Mouse (Mus musculus) CH12.LX (cell line): ENCODE results near the gene Sept4. TPM values are rescaled to one million over a fixed set of nuclear protein-coding genes. Genes with fewer than 3 reads are reported as not detected.
A peak's percentile ranks its signal among the peaks of the same experiment; 100 is the strongest.

Experiments
- DNase-seq: peaks from one replicate; pipeline ENCODE4 v3.0.0-alpha.2; 2013; ENCODE audit errors: extremely low read depth
- H3K27ac ChIP-seq: 2 replicates; pipeline ENCODE4 v1.5.1; 2012; ENCODE audit warnings: low read depth, mild to moderate bottlenecking, control low read depth, moderate library complexity; ENCODE audit not compliant: insufficient read depth
- H3K27me3 ChIP-seq: replicated peaks from 2 replicates; pipeline ENCODE3; 2012; ENCODE audit warnings: inconsistent platforms
- H3K36me3 ChIP-seq, 2 experiments: replicated peaks in 1 of 2; 2 replicates each; pipeline versions ENCODE3 to v1.6.1; 2012; ENCODE audit warnings: inconsistent platforms in 1 of 2, low read length in 1 of 2, mild to moderate bottlenecking in 1 of 2, mixed read lengths in 1 of 2, moderate library complexity in 1 of 2; ENCODE audit not compliant: control insufficient read depth in 1 of 2, insufficient read depth in 1 of 2
- H3K4me1 ChIP-seq, 2 experiments: 2 replicates each; pipeline ENCODE4 v1.6.1; 2012; ENCODE audit warnings: inconsistent platforms in 1 of 2, moderate library complexity in 1 of 2; ENCODE audit not compliant: insufficient read depth in 2 of 2, control insufficient read depth in 1 of 2
- H3K4me2 ChIP-seq: 2 replicates; pipeline ENCODE4 v1.6.1; 2012; ENCODE audit warnings: low read depth, mild to moderate bottlenecking, control low read depth; ENCODE audit not compliant: poor library complexity, insufficient read depth, severe bottlenecking
- H3K4me3 ChIP-seq, 3 experiments: fragments of 150-350 bp in 1 of 3; sonication (generic) in 1 of 3; replicated peaks in 1 of 3; 2 replicates each; pipeline versions ENCODE3 to v1.5.1; 2011 to 2012; ENCODE audit warnings: low read depth in 2 of 3, low read length in 2 of 3, mild to moderate bottlenecking in 2 of 3, moderate library complexity in 2 of 3, control low read depth in 1 of 3, improper control_type of control experiment in 1 of 3, inconsistent platforms in 1 of 3, mixed read lengths in 1 of 3; ENCODE audit not compliant: poor library complexity in 1 of 3
- H3K79me2 ChIP-seq: replicated peaks from 2 replicates; pipeline ENCODE4 v1.6.1; 2012; ENCODE audit warnings: mild to moderate bottlenecking, moderate library complexity; ENCODE audit not compliant: control insufficient read depth, poor library complexity, insufficient read depth, severe bottlenecking; ENCODE audit errors: extremely low read depth
- H3K9ac ChIP-seq: 2 replicates; pipeline ENCODE4 v1.6.1; 2012; ENCODE audit warnings: low read depth, mild to moderate bottlenecking, control low read depth, moderate library complexity; ENCODE audit not compliant: insufficient read depth
- H3K9me3 ChIP-seq: replicated peaks from 2 replicates; pipeline ENCODE3; 2012; ENCODE audit warnings: low read length, inconsistent platforms, mixed read lengths
- BHLHE40 ChIP-seq: IDR thresholded peaks from 2 replicates; pipeline ENCODE4 v1.6.1; 2011; ENCODE audit warnings: mild to moderate bottlenecking, low read depth, low read length, improper control_type of control experiment
- ELF1 ChIP-seq: IDR thresholded peaks from 2 replicates; pipeline ENCODE4 v1.6.1; 2014; ENCODE audit warnings: low read depth, mild to moderate bottlenecking, inconsistent platforms, low read length, improper control_type of control experiment
- ETS1 ChIP-seq: conservative IDR thresholded peaks from 2 replicates; pipeline ENCODE4 v1.6.1; 2012; ENCODE audit warnings: low read depth, mild to moderate bottlenecking, inconsistent platforms, low read length, improper control_type of control experiment, moderate library complexity
- GABPA ChIP-seq: IDR thresholded peaks from 2 replicates; pipeline ENCODE4 v1.6.1; 2012; ENCODE audit warnings: low read depth, low read length, improper control_type of control experiment, inconsistent platforms; ENCODE audit not compliant: insufficient replicate concordance
- HCFC1 ChIP-seq: IDR thresholded peaks from 2 replicates; pipeline ENCODE4 v1.6.1; 2012; ENCODE audit warnings: low read depth, mild to moderate bottlenecking, inconsistent platforms, low read length, improper control_type of control experiment
- IRF4 ChIP-seq: IDR thresholded peaks from 2 replicates; pipeline ENCODE4 v1.6.1; 2014; ENCODE audit warnings: low read depth, mild to moderate bottlenecking, inconsistent platforms, low read length, improper control_type of control experiment
- JUN ChIP-seq: IDR thresholded peaks from 2 replicates; pipeline ENCODE4 v1.6.1; 2011; ENCODE audit warnings: low read depth, mild to moderate bottlenecking, low read length, improper control_type of control experiment, moderate library complexity; ENCODE audit not compliant: insufficient read depth
- JUND ChIP-seq: conservative IDR thresholded peaks from 2 replicates; pipeline ENCODE4 v1.6.1; 2011; ENCODE audit warnings: low read depth, low read length, improper control_type of control experiment
- KAT2A ChIP-seq: IDR thresholded peaks from 2 replicates; pipeline ENCODE4 v1.6.1; 2012; ENCODE audit warnings: low read length, improper control_type of control experiment, inconsistent platforms; ENCODE audit not compliant: insufficient replicate concordance
- MAFK ChIP-seq: IDR thresholded peaks from 2 replicates; pipeline ENCODE4 v1.6.1; 2011; ENCODE audit warnings: low read length, improper control_type of control experiment; ENCODE audit not compliant: insufficient replicate concordance
- MAX ChIP-seq: IDR thresholded peaks from 2 replicates; pipeline ENCODE4 v1.6.1; 2011; ENCODE audit warnings: low read length, improper control_type of control experiment
- MYC ChIP-seq: IDR thresholded peaks from 2 replicates; pipeline ENCODE4 v1.6.1; 2011; ENCODE audit warnings: low read depth, mild to moderate bottlenecking, improper control_type of control experiment, low read length
- NELFE ChIP-seq: IDR thresholded peaks from 2 replicates; pipeline ENCODE4 v1.6.1; 2011; ENCODE audit warnings: low read depth, low read length, improper control_type of control experiment
- NRF1 ChIP-seq: IDR thresholded peaks from 2 replicates; pipeline ENCODE4 v1.6.1; 2014; ENCODE audit warnings: low read depth, mild to moderate bottlenecking, inconsistent platforms, low read length, improper control_type of control experiment, moderate library complexity
- PAX5 ChIP-seq: IDR thresholded peaks from 2 replicates; pipeline ENCODE4 v1.6.1; 2012; ENCODE audit warnings: low read length, inconsistent platforms, mixed read lengths
- RCOR1 ChIP-seq: conservative IDR thresholded peaks from 2 replicates; pipeline ENCODE4 v1.6.1; 2012; ENCODE audit warnings: low read depth, mild to moderate bottlenecking, inconsistent platforms, low read length, improper control_type of control experiment
- SMC3 ChIP-seq: IDR thresholded peaks from 2 replicates; pipeline ENCODE4 v1.6.1; 2011; ENCODE audit warnings: low read depth, low read length, improper control_type of control experiment
- TCF12 ChIP-seq: IDR thresholded peaks from 2 replicates; pipeline ENCODE4 v1.6.1; 2014; ENCODE audit warnings: low read depth, mild to moderate bottlenecking, inconsistent platforms, low read length, improper control_type of control experiment
- UBTF ChIP-seq: IDR thresholded peaks from 2 replicates; pipeline ENCODE4 v1.6.1; 2012; ENCODE audit warnings: low read depth, mild to moderate bottlenecking, inconsistent platforms, low read length, improper control_type of control experiment, moderate library complexity
- USF1 ChIP-seq: IDR thresholded peaks from 2 replicates; pipeline ENCODE4 v1.6.1; 2014; ENCODE audit warnings: low read depth, mild to moderate bottlenecking, inconsistent platforms, low read length, improper control_type of control experiment
- USF2 ChIP-seq: conservative IDR thresholded peaks from 2 replicates; pipeline ENCODE4 v1.6.1; 2011; ENCODE audit warnings: low read depth, low read length, improper control_type of control experiment
- ZC3H11A ChIP-seq: IDR thresholded peaks from 2 replicates; pipeline ENCODE4 v1.6.1; 2012; ENCODE audit warnings: low read depth, mild to moderate bottlenecking, inconsistent platforms, low read length, improper control_type of control experiment
- ZNF384 ChIP-seq: IDR thresholded peaks from 2 replicates; pipeline ENCODE4 v1.6.1; 2012; ENCODE audit warnings: low read depth, low read length, improper control_type of control experiment, inconsistent platforms
- dilution Hi-C: fragments of 300-500 bp; cut with MboI; formaldehyde crosslinking; loops from 2 replicates; pipeline ENCODE4 v1.14.3; 2020; ENCODE audit warnings: low sequenced_read_pairs; ENCODE audit not compliant: extremely low pct_unique_long_range_greater_than_20kb, extremely low pct_ligation_motif_present
- in situ Hi-C: fragments of 300-500 bp; cut with MboI; formaldehyde crosslinking; loops from 3 replicates; pipeline ENCODE4 v1.14.3; 2019; ENCODE audit warnings: low sequenced_read_pairs, low pct_ligation_motif_present, low pct_unique_long_range_greater_than_20kb, mixed read lengths
- polyA plus RNA-seq: library from polyadenylated mRNA; unstranded; fragments of >175 nt; gene quantifications from 2 replicates; pipeline ENCODE4 v1.2.1, GENCODE M21; 2012; ENCODE audit warnings: low read depth; ENCODE audit not compliant: insufficient read length
- total RNA-seq, 2 experiments: library from RNA; depleted of rRNA; stranded (reverse); fragments of 300-350 nt in 1 of 2; fragments of >200 nt in 1 of 2; gene quantifications; 2 replicates each; pipeline ENCODE4 v1.2.3; 2012 to 2014

Gene Sept4
- total and polyA plus RNA-seq, 3 experiments, result 0.32 to 1.7 (median 1.5) TPM

GRCm38 (mm10) chr11:87583291-87584034, 14.8 kb downstream of the Sept4 start (continued):
- no peak for TF ChIP-seq MYC
- TF ChIP-seq BHLHE40, result no peak
- TF ChIP-seq KAT2A, result no peak
- no peak for TF ChIP-seq HCFC1
- TF ChIP-seq TCF12, result no peak
- no peak for TF ChIP-seq MAFK
- 0 out of 2 replicates have a peak, but pooled peaks have one; percentile 19 for TF ChIP-seq RCOR1
- TF ChIP-seq USF1, result no peak
- TF ChIP-seq PAX5, result no peak
- no peak for TF ChIP-seq UBTF
- no peak for TF ChIP-seq USF2

GRCm38 (mm10) chr11:87584711-87585505, 16.2 kb downstream of the Sept4 start:
- no peak for TF ChIP-seq PAX5
- no peak for TF ChIP-seq BHLHE40
- TF ChIP-seq JUND, result no peak
- no peak for TF ChIP-seq SMC3
- peaks cover 10 to 21% of the 10 kb centered on the region in 2 experiments for H3K4me1 ChIP-seq
- dilution Hi-C loops (no loop called here), in situ Hi-C loops (no loop called here)
- H3K9me3 ChIP-seq, result no peaks in the 10 kb centered on the region
- H3K27me3 ChIP-seq, result peaks cover 27% of the 10 kb centered on the region
- H3K4me2 ChIP-seq, result no peak overlapping the region
- H3K9ac ChIP-seq, result no peak overlapping the region
- H3K4me3 ChIP-seq, result no peak overlapping the region
- peaks cover 0 to 2% of the 10 kb centered on the region in 2 experiments for H3K36me3 ChIP-seq
- no peak overlapping the region for H3K27ac ChIP-seq
- DNase-seq, result no peak
- H3K79me2 ChIP-seq, result no peaks in the 10 kb centered on the region

- H3K9me3 ChIP-seq, result no peaks in the 10 kb centered on the region
- DNase-seq, result no peak
- dilution Hi-C loops (no loop called here), in situ Hi-C loops (no loop called here)
- H3K4me2 ChIP-seq, result no peak overlapping the region
- peaks cover 3% of the 10 kb centered on the region for H3K27me3 ChIP-seq
- peaks cover 0 to 2% of the 10 kb centered on the region in 2 experiments for H3K36me3 ChIP-seq
- peaks cover 10 to 29% of the 10 kb centered on the region in 2 experiments for H3K4me1 ChIP-seq
- H3K27ac ChIP-seq, result no peak overlapping the region
- H3K79me2 ChIP-seq, result no peaks in the 10 kb centered on the region
- H3K4me3 ChIP-seq, result no peak overlapping the region
- H3K9ac ChIP-seq, result no peak overlapping the region
- TF ChIP-seq SMC3 (no peak), MAX (no peak), NRF1 (no peak), GABPA (no peak), ETS1 (no peak), KAT2A (no peak), RCOR1 (no peak), ELF1 (no peak), JUN (no peak), NELFE (no peak), ZNF384 (no peak), ZC3H11A (no peak), JUND (no peak), HCFC1 (no peak), USF2 (no peak), IRF4 (no peak)
These were observed 18.6 kb downstream of the Sept4 start for GRCm38 (mm10) chr11:87587211-87587874.
